Mouse (Mus musculus): ENCODE data around the gene Slc9a5. TPM values are rescaled to one million over a fixed set of nuclear protein-coding genes. Genes with fewer than 3 reads are reported as not detected.

Gene Slc9a5
- total RNA-seq, 2 experiments from 2014 or later, result under 0.01 to 0.79 TPM

GRCm38 (mm10) chr8:105350186-105350585 lies 1.5 kb downstream of the Slc9a5 start:
- ATAC-seq (replicated peaks; ENCODE audit: poor library complexity), result no peak

DNA sequence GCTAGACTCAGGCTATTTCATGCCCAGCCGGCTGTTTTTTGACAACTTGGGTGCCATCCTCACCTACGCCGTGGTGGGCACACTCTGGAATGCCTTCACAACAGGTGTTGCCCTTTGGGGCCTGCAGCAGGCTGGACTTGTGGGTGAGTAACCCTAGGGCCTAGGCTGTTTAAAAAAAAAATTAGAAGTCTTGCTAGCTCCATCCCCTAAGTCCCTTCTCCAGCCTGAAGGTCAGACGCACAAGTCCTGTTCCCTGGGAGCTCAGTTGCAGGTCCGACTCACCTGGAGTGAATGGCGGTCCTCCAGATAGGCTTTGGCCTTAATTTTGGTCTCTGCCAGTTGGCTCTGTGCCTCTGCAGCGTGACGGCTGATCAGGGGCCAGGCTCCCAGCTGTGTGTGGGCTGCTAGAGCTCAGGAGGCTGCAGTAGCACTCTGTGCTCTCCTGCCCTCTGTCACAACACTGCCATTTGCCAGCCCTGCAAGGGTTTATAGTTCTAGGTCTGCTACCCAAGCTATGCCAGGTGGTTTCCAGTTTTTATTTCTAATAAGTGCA lies 5.0 kb downstream of the Slc9a5 start:
- no peak for ATAC-seq (replicated peaks; ENCODE audit: poor library complexity)

GRCm38 (mm10) chr8:105354549-105354948 lies 5.9 kb downstream of the Slc9a5 start:
- ATAC-seq (replicated peaks; ENCODE audit: poor library complexity), result no peak

DNA sequence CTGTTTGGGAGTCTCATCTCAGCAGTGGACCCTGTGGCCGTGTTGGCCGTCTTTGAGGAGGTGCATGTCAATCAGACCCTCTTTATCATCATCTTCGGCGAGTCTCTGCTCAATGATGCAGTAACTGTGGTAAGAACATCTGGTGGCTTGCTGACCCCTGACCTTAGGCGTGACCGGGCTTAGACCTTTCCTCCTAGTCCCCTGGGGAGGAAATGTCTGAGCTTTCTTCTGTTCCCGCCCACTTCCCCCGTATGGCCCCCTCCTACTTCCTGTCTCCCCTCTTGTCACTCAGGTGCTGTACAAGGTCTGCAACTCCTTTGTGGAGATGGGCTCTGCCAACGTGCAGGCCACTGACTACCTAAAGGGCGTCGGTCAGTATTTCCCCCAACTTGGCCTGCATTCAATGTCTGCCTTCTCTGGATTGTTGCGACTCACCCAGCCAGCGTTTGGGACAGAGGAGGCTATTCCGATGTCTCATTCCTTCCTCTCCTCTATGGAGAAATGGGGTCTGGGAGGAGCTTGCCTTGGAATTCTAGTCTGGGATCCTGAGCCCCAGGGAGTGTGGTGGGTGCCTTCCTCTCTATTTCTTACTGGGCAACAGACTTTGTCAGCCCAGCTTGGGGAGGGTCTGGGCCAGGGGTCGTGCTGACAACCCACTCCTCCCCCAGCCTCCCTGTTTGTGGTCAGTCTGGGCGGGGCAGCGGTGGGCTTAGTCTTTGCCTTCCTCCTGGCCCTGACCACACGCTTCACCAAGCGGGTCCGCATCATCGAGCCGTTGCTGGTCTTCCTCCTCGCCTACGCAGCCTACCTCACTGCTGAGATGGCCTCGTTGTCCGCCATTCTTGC lies 6.8 kb downstream of the Slc9a5 start:
- ATAC-seq (replicated peaks; ENCODE audit: poor library complexity), result no peak

GRCm38 (mm10) chr8:105356681-105357080 lies 8.0 kb downstream of the Slc9a5 start:
- no peak for ATAC-seq (replicated peaks; ENCODE audit: poor library complexity)

GRCm38 (mm10) chr8:105359208-105359607 lies 10.6 kb downstream of the Slc9a5 start:
- no peak for ATAC-seq (replicated peaks; ENCODE audit: poor library complexity)

- 0 out of 2 replicates have a peak, but pooled peaks have one; percentile 38 for ATAC-seq (replicated peaks; ENCODE audit: poor library complexity)
These were observed 11.0 kb downstream of the Slc9a5 start for GRCm38 (mm10) chr8:105359646-105360045.

DNA sequence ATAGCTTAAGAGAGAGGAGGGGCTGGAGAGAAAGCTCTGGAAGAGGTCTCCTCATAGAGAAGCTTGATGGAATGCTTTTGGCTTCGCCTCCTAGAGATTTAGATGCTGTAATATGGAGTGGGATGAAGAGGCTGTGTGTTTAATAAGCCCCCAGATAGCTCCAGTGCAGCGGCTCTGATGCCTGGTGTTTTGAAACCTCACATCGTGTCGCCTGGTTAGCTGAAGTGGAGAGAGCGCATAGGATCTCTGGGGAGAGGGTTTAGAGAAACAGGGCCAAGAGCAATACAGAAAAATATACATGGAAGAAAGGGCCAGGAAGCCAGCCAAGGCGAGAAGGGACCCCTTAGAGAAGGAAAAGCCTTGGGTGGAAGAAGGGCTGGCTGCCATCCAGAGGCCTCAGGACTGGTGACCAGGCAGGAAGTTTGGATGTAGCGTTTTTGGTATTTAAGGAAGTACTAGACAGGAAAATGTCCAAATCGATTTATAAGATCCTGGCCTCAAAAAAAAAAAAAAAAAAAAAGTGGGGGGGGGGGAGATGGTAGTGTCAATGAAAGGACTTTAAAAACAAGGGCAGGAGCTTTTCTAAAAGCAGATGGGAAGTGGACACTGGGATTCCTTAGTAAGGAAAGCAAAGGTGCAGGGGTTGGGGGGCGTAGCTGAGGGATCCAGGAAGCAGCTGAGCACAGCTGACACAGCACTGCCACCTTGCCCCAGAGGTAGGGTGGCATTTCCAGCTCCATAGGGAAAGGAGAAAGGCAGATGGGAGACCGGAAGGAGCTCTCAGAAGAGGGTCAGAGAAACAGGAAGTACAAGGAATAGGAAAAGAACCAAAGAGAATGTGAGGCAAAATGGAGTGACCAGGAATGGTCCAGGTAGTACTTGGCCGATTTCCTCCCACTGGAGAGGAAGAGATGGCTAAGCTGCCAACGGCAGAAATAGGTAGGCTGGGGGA lies 13.4 kb downstream of the Slc9a5 start:
- ATAC-seq (replicated peaks; ENCODE audit: poor library complexity), result 0 out of 2 replicates have a peak, but pooled peaks have one; percentile 26

DNA sequence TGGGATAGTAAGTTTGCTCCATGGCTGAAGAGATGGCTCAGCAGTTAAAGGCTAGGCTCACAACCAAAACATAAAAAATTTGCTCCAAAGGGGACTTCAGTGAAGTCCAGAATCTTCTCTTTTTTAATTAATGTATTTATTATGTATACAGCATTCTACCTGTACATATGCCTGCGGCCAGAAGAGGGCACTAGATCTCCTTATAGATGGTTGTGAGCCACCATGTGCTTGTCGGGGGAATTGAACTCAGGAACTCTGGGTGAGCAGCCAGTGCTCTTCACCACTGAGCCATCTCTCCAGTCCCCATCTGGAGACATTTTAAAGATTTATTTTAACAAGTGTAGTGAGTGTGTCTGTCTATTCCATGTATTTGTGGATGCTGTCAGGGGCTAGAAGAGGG lies 18.5 kb downstream of the Slc9a5 start:
- ATAC-seq (replicated peaks; ENCODE audit: poor library complexity), result peak; percentile 68

- ATAC-seq (replicated peaks; ENCODE audit: poor library complexity), result no peak
These were observed 23.8 kb downstream of the Slc9a5 start for GRCm38 (mm10) chr8:105372473-105372872.

GRCm38 (mm10) chr8:105373032-105373431 lies 24.4 kb downstream of the Slc9a5 start, which contains the start of gene Plekhg4:
Plekhg4 (plus strand) TSS chr8:105373274.
- ATAC-seq (replicated peaks; ENCODE audit: poor library complexity), result no peak

DNA sequence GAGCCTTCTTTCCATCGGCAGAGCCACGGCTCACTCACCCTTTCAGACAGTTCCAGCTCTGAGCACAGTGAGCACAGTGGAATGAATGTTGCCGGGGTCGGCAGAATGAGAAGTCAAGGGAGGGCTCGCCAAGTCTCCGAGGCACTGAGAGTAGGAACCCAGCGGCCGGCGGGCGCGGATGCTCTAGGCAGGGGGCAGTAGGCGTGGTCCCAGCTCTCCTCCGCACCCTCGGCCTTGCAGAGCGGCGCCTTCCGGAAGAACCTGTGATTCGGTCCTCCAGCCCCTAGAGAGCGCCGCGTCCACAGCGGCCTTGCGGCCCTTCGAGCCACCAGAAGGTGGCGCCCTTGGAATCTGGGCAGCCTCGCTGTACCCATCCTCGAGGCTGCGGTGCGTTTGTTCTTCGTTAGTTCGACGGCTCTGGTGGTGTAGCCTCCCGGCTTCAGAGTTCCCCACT lies 25.9 kb downstream of the Slc9a5 start:
- ATAC-seq (replicated peaks; ENCODE audit: poor library complexity), result peak; percentile 85

DNA sequence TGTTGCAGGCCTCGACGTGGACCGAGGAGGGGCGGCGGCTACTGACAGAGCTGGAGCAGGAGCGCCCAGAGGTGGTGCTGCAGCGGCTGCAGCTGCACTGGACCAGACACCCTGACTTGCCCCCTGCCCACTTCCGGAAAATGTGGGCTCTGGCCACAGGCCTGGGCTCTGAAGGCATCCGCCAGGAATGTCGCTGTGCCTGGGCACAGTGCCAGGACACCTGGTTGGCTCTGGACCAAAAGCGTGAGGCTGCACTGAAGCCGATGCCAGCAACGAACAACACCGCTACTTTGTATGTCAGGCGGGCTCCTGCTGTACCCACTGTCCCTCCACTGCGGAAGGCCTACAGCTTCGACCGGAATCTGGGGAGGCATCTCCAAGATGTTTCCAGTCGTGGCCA lies 30.0 kb downstream of the Slc9a5 start:
- no peak for ATAC-seq (replicated peaks; ENCODE audit: poor library complexity)

- no peak for ATAC-seq (replicated peaks; ENCODE audit: poor library complexity)
These were observed 31.7 kb downstream of the Slc9a5 start for GRCm38 (mm10) chr8:105380308-105380707.

GRCm38 (mm10) chr8:105384070-105384469 lies 35.4 kb downstream of the Slc9a5 start:
- ATAC-seq (replicated peaks; ENCODE audit: poor library complexity), result peak; percentile 37

DNA sequence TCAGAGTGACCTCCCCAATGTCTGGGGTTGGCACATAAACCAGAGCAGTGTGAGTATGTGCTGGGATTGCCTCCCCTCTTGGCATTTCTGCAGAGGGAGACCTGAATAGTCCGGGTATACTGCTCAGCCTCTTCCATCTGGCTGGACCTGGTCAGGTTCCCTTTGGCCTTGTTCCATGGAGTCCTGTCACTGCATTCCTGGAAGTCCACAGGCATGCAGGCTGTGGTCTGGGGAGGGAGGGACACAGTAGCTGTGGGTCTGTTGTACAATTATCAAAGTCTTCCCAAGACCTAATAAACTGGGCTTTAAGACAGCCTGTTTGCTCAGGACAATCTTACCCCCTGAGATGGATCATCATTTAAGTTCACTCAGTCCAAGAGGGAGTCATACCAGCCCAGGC lies 38.5 kb downstream of the Slc9a5 start:
- ATAC-seq (replicated peaks; ENCODE audit: poor library complexity), result no peak

- no peak for ATAC-seq (replicated peaks; ENCODE audit: poor library complexity)
These were observed 40.5 kb downstream of the Slc9a5 start for GRCm38 (mm10) chr8:105389096-105389495.

DNA sequence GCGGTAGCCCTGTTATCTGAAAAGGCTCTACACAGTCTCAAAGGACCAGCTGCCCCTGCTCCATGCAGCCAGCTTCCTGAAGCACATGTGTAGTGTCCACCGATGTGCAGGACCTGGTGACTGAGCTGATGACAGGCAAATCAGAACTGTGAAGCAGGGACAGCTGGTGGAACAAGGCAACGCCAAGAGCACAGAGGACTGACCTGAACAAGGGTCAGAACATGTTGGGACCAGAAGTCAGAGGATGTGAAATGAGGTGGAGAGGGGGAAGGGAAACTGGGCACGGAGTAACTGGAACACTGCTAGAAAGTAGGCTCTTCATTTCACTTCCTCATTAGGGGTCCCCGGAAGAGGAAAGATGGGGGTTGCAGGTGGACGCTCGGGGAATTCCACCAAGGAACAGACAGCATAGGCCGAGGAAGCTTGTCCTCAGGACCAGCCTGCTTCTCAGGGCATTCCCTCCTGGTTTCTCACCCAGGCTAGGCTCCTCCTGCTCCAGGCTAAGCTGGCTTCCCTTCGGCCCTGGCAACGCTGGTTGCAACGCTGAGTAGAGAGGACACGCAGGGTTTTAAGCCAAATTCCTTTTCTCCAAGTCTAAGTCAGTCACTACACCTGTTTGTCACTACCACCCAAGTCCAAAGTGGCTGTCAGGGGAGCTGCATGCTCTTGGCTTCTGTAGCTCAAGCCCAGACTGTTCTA lies 44.6 kb downstream of the Slc9a5 start:
- peak; percentile 54; the same call in 1 of the 2 replicates for ATAC-seq (replicated peaks; ENCODE audit: poor library complexity)

- no peak for ATAC-seq (replicated peaks; ENCODE audit: poor library complexity)
These were observed 45.3 kb downstream of the Slc9a5 start for GRCm38 (mm10) chr8:105393915-105394314.

DNA sequence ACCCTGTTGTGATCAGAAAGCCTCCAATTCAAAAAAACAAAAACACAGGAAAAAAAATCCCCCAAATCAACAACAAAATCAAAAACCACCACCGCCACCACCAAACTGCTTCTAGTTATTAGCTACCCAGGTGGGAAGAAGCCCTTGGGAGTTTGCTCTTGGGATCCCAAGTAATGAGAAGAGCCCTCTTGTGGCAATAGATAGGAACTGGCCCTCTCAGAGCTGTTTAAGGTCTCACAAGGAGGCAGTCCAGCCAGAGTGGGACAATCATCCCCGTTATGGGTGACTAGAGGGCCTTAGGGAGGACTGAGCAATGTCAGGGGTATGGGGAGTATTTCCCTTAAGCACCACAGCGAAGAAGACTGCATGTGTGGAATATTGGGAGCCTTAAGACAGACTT lies 49.1 kb downstream of the Slc9a5 start:
- ATAC-seq (replicated peaks; ENCODE audit: poor library complexity), result peak; percentile 82

All from megakaryocyte progenitor cell, adult 5-6 weeks (primary cell).